Mouse (Mus musculus) ES-Bruce4 (cell line): ENCODE measurements around the gene Ifna1.

Source experiments
- CTCF ChIP-seq: IDR thresholded peaks from one replicate; pipeline ENCODE4 v1.8.1; 2011; ENCODE audit warnings: low read depth, low read length
- POLR2A ChIP-seq: IDR thresholded peaks from one replicate; pipeline ENCODE4 v1.8.1; 2011; ENCODE audit warnings: low read length; ENCODE audit not compliant: insufficient read depth

GRCm38 (mm10) chr4:88851026-88851763, 1.3 kb downstream of the Ifna1 start:
- TF ChIP-seq CTCF, result no peak
- no peak for TF ChIP-seq POLR2A
